Mouse (Mus musculus): Measurements from ENCODE around the gene Olfr110. TPM values are rescaled to one million over a fixed set of nuclear protein-coding genes. Genes with fewer than 3 reads are reported as not detected.

Olfr110 gene
- polyA plus RNA-seq (2014; fragmentation: Illumina TruSeq; extraction: RNeasy Lipid Tissue Mini Kit (QIAGEN cat#74804); ENCODE audit: low read depth, low replicate concordance), result not detected

GRCm38 (mm10) chr17:37491930-37492518 lies at the start of gene Olfr110:
Gene Olfr110 (plus strand): TSS chr17:37492468.

GRCm38 (mm10) chr17:37445180-37445579 lies 47.1 kb upstream of the Olfr110 start, which contains the start of gene Olfr108:
Gene Olfr108 (plus strand): TSS chr17:37445480.

DNA sequence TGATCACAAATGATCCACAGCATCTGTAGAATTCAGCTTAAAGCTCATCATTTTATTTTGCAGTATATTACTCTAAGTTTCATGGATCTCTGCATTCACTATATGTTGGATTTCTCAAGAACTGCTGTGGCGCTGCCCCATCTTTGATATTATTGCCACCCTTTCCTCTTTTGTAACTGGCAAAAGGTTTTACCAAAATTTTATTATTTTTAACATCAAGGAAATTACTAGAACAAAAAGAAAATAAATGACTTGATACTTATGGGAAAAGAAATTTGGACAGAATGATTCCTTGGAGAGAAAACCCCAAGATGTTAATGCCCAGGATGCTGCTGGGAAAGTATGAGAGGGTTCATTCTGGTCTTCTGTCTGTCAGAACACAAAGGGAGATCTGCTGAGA lies 33.7 kb upstream of the Olfr110 start, which contains the start of gene Olfr109:
Gene Olfr109 (plus strand): TSS at position 301 of the 400 bp plus-strand sequence.

DNA sequence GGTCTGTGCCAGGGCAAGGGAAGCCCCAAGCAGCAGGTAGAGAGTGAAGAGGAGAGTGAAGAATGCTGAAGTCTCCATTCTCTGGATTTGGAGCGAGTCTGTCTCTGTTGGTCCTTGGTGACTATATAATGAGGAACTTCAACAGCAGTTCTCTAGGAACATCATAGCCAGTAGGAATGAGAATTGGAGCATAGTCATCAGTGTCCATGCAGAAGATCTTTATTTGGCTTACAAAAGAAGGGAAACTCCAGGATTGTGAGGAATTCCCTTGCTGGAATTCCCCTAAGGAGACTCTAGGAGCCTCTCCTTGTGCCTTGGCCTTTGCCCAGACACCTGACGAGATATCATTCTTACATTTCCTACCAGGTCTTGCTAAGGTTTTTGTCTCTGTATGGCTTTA lies 8.8 kb upstream of the Olfr110 start, which contains the start of gene H2-M2:
Gene H2-M2 (minus strand): TSS at position 101 of the 400 bp plus-strand sequence.

DNA sequence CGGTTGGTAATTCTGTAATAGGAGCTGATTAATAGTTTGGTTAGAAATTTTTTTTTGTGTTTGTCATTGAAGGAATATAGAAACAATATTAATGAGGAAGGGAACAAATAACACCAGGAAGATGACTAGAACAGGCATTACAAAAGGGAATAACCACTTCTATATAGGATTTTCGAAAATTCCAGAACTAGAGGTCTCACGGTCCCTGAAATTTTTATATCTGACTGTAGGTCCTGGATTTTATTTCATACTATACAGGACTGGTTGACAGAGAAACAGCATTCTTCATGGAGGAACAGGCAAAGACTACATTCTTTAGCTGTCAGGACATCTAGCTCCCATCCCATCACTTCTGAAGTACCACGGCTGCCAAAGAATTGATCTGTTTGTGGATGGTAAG lies 15.5 kb downstream of the Olfr110 start, which contains the start of gene Olfr111:
Gene Olfr111 (plus strand): TSS at position 301 of the 400 bp plus-strand sequence.

Other genes starting within 250 kb of the Olfr110 start
- gene Olfr98, start 228.7 kb upstream of the Olfr110 start, polyA plus RNA-seq (2014; fragmentation: Illumina TruSeq; extraction: RNeasy Lipid Tissue Mini Kit (QIAGEN cat#74804); ENCODE audit: low read depth, low replicate concordance), result not detected
- 8.0 TPM for gene H2-M3, start 222.2 kb upstream of the Olfr110 start, polyA plus RNA-seq (2014; fragmentation: Illumina TruSeq; extraction: RNeasy Lipid Tissue Mini Kit (QIAGEN cat#74804); ENCODE audit: low read depth, low replicate concordance)
- gene Olfr99, start 209.0 kb upstream of the Olfr110 start, polyA plus RNA-seq (2014; fragmentation: Illumina TruSeq; extraction: RNeasy Lipid Tissue Mini Kit (QIAGEN cat#74804); ENCODE audit: low read depth, low replicate concordance), result not detected
- gene Olfr101, start 188.2 kb upstream of the Olfr110 start, polyA plus RNA-seq (2014; fragmentation: Illumina TruSeq; extraction: RNeasy Lipid Tissue Mini Kit (QIAGEN cat#74804); ENCODE audit: low read depth, low replicate concordance), result not detected
- gene Olfr102, start 175.4 kb upstream of the Olfr110 start, polyA plus RNA-seq (2014; fragmentation: Illumina TruSeq; extraction: RNeasy Lipid Tissue Mini Kit (QIAGEN cat#74804); ENCODE audit: low read depth, low replicate concordance), result not detected
- gene Olfr103, start 152.8 kb upstream of the Olfr110 start, polyA plus RNA-seq (2014; fragmentation: Illumina TruSeq; extraction: RNeasy Lipid Tissue Mini Kit (QIAGEN cat#74804); ENCODE audit: low read depth, low replicate concordance), result not detected
- not detected for gene Olfr104-ps, start 132.9 kb upstream of the Olfr110 start, polyA plus RNA-seq (2014; fragmentation: Illumina TruSeq; extraction: RNeasy Lipid Tissue Mini Kit (QIAGEN cat#74804); ENCODE audit: low read depth, low replicate concordance)
- not detected for gene Olfr105-ps, start 113.4 kb upstream of the Olfr110 start, polyA plus RNA-seq (2014; fragmentation: Illumina TruSeq; extraction: RNeasy Lipid Tissue Mini Kit (QIAGEN cat#74804); ENCODE audit: low read depth, low replicate concordance)
- not detected for gene Olfr106-ps, start 102.1 kb upstream of the Olfr110 start, polyA plus RNA-seq (2014; fragmentation: Illumina TruSeq; extraction: RNeasy Lipid Tissue Mini Kit (QIAGEN cat#74804); ENCODE audit: low read depth, low replicate concordance)
- gene Olfr107, start 93.2 kb upstream of the Olfr110 start, polyA plus RNA-seq (2014; fragmentation: Illumina TruSeq; extraction: RNeasy Lipid Tissue Mini Kit (QIAGEN cat#74804); ENCODE audit: low read depth, low replicate concordance), result not detected
- gene Olfr108, start 47.0 kb upstream of the Olfr110 start, polyA plus RNA-seq (2014; fragmentation: Illumina TruSeq; extraction: RNeasy Lipid Tissue Mini Kit (QIAGEN cat#74804); ENCODE audit: low read depth, low replicate concordance), result not detected
- not detected for gene Olfr109, start 33.6 kb upstream of the Olfr110 start, polyA plus RNA-seq (2014; fragmentation: Illumina TruSeq; extraction: RNeasy Lipid Tissue Mini Kit (QIAGEN cat#74804); ENCODE audit: low read depth, low replicate concordance)
- not detected for gene H2-M2, start 8.9 kb upstream of the Olfr110 start, polyA plus RNA-seq (2014; fragmentation: Illumina TruSeq; extraction: RNeasy Lipid Tissue Mini Kit (QIAGEN cat#74804); ENCODE audit: low read depth, low replicate concordance)
- not detected for gene Olfr111, start 15.6 kb downstream of the Olfr110 start, polyA plus RNA-seq (2014; fragmentation: Illumina TruSeq; extraction: RNeasy Lipid Tissue Mini Kit (QIAGEN cat#74804); ENCODE audit: low read depth, low replicate concordance)
- gene Olfr112, start 77.0 kb downstream of the Olfr110 start, polyA plus RNA-seq (2014; fragmentation: Illumina TruSeq; extraction: RNeasy Lipid Tissue Mini Kit (QIAGEN cat#74804); ENCODE audit: low read depth, low replicate concordance), result 0.78 TPM
- not detected for gene Olfr113, start 85.2 kb downstream of the Olfr110 start, polyA plus RNA-seq (2014; fragmentation: Illumina TruSeq; extraction: RNeasy Lipid Tissue Mini Kit (QIAGEN cat#74804); ENCODE audit: low read depth, low replicate concordance)
- gene Olfr114, start 100.3 kb downstream of the Olfr110 start, polyA plus RNA-seq (2014; fragmentation: Illumina TruSeq; extraction: RNeasy Lipid Tissue Mini Kit (QIAGEN cat#74804); ENCODE audit: low read depth, low replicate concordance), result not detected
- not detected for gene Olfr115, start 134.6 kb downstream of the Olfr110 start, polyA plus RNA-seq (2014; fragmentation: Illumina TruSeq; extraction: RNeasy Lipid Tissue Mini Kit (QIAGEN cat#74804); ENCODE audit: low read depth, low replicate concordance)
- not detected for gene Olfr116, start 134.7 kb downstream of the Olfr110 start, polyA plus RNA-seq (2014; fragmentation: Illumina TruSeq; extraction: RNeasy Lipid Tissue Mini Kit (QIAGEN cat#74804); ENCODE audit: low read depth, low replicate concordance)
- gene Olfr117, start 171.3 kb downstream of the Olfr110 start, polyA plus RNA-seq (2014; fragmentation: Illumina TruSeq; extraction: RNeasy Lipid Tissue Mini Kit (QIAGEN cat#74804); ENCODE audit: low read depth, low replicate concordance), result not detected
- gene Olfr118, start 174.5 kb downstream of the Olfr110 start, polyA plus RNA-seq (2014; fragmentation: Illumina TruSeq; extraction: RNeasy Lipid Tissue Mini Kit (QIAGEN cat#74804); ENCODE audit: low read depth, low replicate concordance), result not detected
- not detected for gene Olfr119, start 204.1 kb downstream of the Olfr110 start, polyA plus RNA-seq (2014; fragmentation: Illumina TruSeq; extraction: RNeasy Lipid Tissue Mini Kit (QIAGEN cat#74804); ENCODE audit: low read depth, low replicate concordance)
- gene Olfr120, start 229.3 kb downstream of the Olfr110 start, polyA plus RNA-seq (2014; fragmentation: Illumina TruSeq; extraction: RNeasy Lipid Tissue Mini Kit (QIAGEN cat#74804); ENCODE audit: low read depth, low replicate concordance), result not detected